Mouse (Mus musculus) lung, postnatal 0 days (tissue): ENCODE data around the gene Yipf2. TPM values are rescaled to one million over a fixed set of nuclear protein-coding genes. Genes with fewer than 3 reads are reported as not detected.

ENCODE experiments used
- ATAC-seq: fragments of 200-750 bp; cut with Nextera tagmentation; 2 replicates; pipeline ENCODE4 v1.8.0; 2017; ENCODE audit warnings: moderate library complexity
- DNase-seq: peaks from one replicate; pipeline ENCODE4 v3.0.0-alpha.2; 2016; ENCODE audit warnings: low spot score
- H3K27ac ChIP-seq: fragments of 300-500 bp; sonication (generic); 2 replicates; pipeline ENCODE4 v1.5.1; 2014; ENCODE audit warnings: antibody characterized with exemption, mild to moderate bottlenecking, low read length, mixed read lengths
- H3K27me3 ChIP-seq: fragments of 300-500 bp; sonication (generic); replicated peaks from 2 replicates; pipeline ENCODE4 v1.6.1; 2014; ENCODE audit warnings: low read length, mixed read lengths; ENCODE audit not compliant: insufficient read depth
- H3K36me3 ChIP-seq: fragments of 300-500 bp; sonication (generic); 2 replicates; pipeline ENCODE4 v1.6.1; 2014; ENCODE audit warnings: low read length, mixed read lengths; ENCODE audit not compliant: insufficient read depth
- H3K4me1 ChIP-seq: fragments of 300-500 bp; sonication (generic); 2 replicates; pipeline ENCODE4 v1.6.1; 2014; ENCODE audit warnings: antibody characterized with exemption, low read depth, low read length, mixed read lengths; ENCODE audit not compliant: insufficient read depth
- H3K4me2 ChIP-seq: fragments of 300-500 bp; sonication (generic); replicated peaks from 2 replicates; pipeline ENCODE4 v1.6.1; 2014; ENCODE audit warnings: low read depth, mild to moderate bottlenecking, low read length, moderate library complexity, mixed read lengths
- H3K4me3 ChIP-seq: fragments of 300-500 bp; sonication (generic); 2 replicates; pipeline ENCODE4 v1.5.1; 2014; ENCODE audit warnings: low read depth, low read length
- H3K9ac ChIP-seq: fragments of 300-500 bp; sonication (generic); replicated peaks from 2 replicates; pipeline ENCODE4 v1.6.1; 2014; ENCODE audit warnings: low read depth, mild to moderate bottlenecking
- H3K9me3 ChIP-seq: fragments of 300-500 bp; sonication (generic); 2 replicates; pipeline ENCODE4 v1.6.1; 2016; ENCODE audit warnings: low read length, mixed read lengths
- CTCF ChIP-seq: IDR thresholded peaks from 2 replicates; pipeline ENCODE4 v1.5.1; 2016; ENCODE audit warnings: antibody characterized with exemption, mild to moderate bottlenecking
- EP300 ChIP-seq: IDR thresholded peaks from 2 replicates; pipeline ENCODE4 v1.6.1; 2016; ENCODE audit warnings: antibody characterized with exemption, mild to moderate bottlenecking, control low read depth
- WGBS: fragments of 180-500 bp; shearing (Covaris S2); extraction: QIAGEN DNeasy Blood & Tissue Kit; methylation state at CpG from one replicate; pipeline ENCODE4 v1.1.7; 2014; 5-methylcytosine and 5-hydroxymethylcytosine counted together
- polyA plus RNA-seq: library from polyadenylated mRNA; unstranded; fragments of >200 nt; fragmentation: Nextera tagmentation; extraction: Ambion mirVana; gene quantifications from 2 replicates; pipeline ENCODE4 v1.2.1, GENCODE M21; 2015

Yipf2 gene
- polyA plus RNA-seq, 1 experiment from 2014 or later: 28.3 TPM

DNA sequence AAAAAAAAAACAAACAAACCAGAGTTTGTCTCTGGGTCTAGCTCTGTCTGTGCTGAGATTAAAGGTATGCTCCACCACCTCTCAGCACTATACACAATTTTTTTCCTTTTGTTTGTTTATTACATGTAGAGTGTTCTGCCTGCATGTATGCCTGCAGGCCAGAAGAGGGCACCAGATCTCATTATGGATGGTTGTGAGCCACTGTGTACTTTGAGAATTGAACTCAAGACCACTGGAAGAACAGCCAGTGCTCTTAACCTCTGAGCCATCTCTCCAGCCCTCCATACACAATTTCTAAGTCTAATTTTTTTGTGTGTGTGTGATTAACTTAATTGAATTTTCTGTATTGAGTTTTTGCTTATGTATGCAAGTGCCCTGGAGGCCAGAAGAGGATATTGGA, 33.9 kb upstream of the Yipf2 start:
- DNase-seq (peak; percentile 24), ATAC-seq (peak; percentile 35; the same call in 1 of the 2 replicates)
- no peaks in the 10 kb centered on the region for H3K9me3 ChIP-seq

DNA sequence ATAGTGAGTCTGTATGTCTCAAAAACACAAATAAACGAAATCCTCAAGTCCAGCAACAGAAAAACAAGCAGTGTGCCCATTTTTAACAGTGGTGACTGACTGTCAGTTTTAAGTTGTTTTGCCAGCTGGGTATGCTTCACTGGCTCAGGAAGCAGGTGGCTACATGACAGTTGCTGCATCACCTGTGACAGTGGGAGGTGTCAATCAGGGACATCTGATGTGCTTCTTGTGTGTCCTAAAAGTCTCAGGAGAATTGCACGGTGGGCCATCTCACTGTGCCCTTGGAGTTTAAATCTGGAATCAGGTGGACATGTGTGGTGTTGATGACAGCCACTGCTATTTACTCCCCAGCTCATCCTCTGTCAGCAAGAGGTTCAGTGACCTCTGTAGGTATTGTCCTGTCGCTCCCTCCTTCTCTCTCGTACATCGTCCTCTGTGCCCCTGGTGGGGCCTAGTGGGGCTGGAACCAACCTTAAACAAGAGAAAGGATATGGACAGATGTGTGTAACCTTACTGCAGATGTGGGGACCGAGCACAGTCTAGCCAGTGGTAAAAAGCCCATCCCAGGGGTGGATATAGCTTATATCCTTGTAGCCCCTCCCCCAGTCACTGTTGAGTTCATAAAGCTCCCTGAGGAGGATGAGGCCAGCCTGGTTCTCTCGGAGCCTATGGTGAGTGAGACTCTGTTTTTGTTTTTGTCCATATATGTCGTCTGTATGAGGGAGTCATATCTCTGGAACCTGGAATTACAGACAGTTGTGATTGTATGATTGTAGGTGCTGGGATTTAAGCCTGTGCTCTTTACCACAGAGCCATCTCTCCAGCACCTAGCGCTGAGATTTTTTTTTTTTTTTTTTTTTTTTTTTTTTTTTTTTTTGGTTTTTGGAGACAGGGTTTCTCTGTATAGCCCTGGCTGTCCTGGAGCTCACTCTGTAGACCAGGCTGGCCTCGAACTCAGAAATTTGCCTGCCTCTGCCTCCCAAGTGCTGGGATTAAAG, 33.0 kb upstream of the Yipf2 start:
- ATAC-seq (no peak), DNase-seq (no peak)
- no peak overlapping the region for H3K4me2 ChIP-seq
- no peak overlapping the region for H3K27ac ChIP-seq
- no peak overlapping the region for H3K4me3 ChIP-seq
- no peaks in the 10 kb centered on the region for H3K27me3 ChIP-seq
- WGBS: 81% methylated on average over 10 of the region's 10 CpGs
- no peaks in the 10 kb centered on the region for H3K9me3 ChIP-seq
- no peaks in the 10 kb centered on the region for H3K4me1 ChIP-seq
- no peak overlapping the region for H3K9ac ChIP-seq
- no peaks in the 10 kb centered on the region for H3K36me3 ChIP-seq
- TF ChIP-seq EP300: no peak
- TF ChIP-seq CTCF: no peak

More for the DNA sequence above, 33.9 kb upstream of the Yipf2 start:
- H3K4me2 ChIP-seq: no peak overlapping the region
- no peak overlapping the region for H3K4me3 ChIP-seq
- H3K27ac ChIP-seq: no peak overlapping the region
- H3K27me3 ChIP-seq: no peaks in the 10 kb centered on the region
- no peak for TF ChIP-seq EP300
- TF ChIP-seq CTCF: peak; percentile 65
- H3K4me1 ChIP-seq: no peaks in the 10 kb centered on the region
- no peak overlapping the region for H3K9ac ChIP-seq
- H3K36me3 ChIP-seq: no peaks in the 10 kb centered on the region

DNA sequence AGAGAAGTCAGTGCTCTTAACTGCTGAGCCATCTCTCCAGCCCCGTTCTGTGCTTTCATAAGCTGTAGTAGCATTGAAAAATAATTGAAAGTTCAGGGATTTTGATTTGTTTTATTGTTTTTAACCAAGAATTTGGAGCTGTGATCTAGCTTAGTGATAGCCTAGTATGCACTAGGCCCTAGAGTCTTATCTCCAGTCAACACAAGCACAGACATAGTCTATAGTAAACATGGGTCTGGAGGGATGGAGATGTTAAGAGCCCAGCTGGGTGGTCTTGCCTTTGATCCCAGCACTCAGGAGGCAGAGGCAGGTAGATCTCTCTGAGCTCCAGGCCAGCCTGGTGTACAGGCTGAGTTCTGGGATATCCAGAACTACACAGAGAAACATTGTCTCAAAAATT, 30.0 kb upstream of the Yipf2 start:
- Histone ChIP-seq H3K9ac (no peak overlapping the region), H3K27me3 (no peaks in the 10 kb centered on the region), H3K4me1 (no peaks in the 10 kb centered on the region), H3K36me3 (no peaks in the 10 kb centered on the region), H3K9me3 (no peaks in the 10 kb centered on the region), H3K4me3 (no peak overlapping the region), H3K4me2 (no peak overlapping the region), H3K27ac (no peak overlapping the region)
- DNase-seq: no peak
- TF ChIP-seq EP300 (no peak), CTCF (no peak)
- WGBS: 93% methylated on average over 1 of the region's 1 CpGs
- ATAC-seq: no peak

DNA sequence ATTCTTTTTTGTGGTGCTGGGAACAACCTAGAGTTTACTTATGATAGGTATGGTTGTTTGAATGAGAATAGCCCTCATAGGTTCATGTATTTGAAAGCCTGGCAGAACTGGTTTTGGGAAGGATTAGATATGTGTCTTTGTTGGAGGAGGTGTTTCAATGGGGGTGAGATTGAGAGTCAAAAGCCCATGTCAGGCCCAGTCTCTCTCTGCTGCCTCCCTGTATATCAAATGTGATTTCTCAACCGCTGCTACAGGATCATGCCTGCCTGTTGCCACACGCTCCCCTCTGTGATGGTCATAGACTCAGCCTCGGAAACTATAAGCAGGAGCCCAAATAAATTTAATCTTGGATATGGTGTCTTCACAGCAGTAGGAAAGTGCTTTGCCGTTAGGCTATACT, 27.6 kb upstream of the Yipf2 start:
- DNase-seq (no peak), ATAC-seq (no peak)
- H3K27ac ChIP-seq: no peak overlapping the region
- no peaks in the 10 kb centered on the region for H3K9me3 ChIP-seq
- no peak overlapping the region for H3K4me2 ChIP-seq
- no peak for TF ChIP-seq EP300
- no peak for TF ChIP-seq CTCF
- 72% methylated on average over 4 of the region's 4 CpGs for WGBS
- no peaks in the 10 kb centered on the region for H3K4me1 ChIP-seq
- H3K27me3 ChIP-seq: no peaks in the 10 kb centered on the region
- no peak overlapping the region for H3K4me3 ChIP-seq
- no peak overlapping the region for H3K9ac ChIP-seq
- H3K36me3 ChIP-seq: no peaks in the 10 kb centered on the region

DNA sequence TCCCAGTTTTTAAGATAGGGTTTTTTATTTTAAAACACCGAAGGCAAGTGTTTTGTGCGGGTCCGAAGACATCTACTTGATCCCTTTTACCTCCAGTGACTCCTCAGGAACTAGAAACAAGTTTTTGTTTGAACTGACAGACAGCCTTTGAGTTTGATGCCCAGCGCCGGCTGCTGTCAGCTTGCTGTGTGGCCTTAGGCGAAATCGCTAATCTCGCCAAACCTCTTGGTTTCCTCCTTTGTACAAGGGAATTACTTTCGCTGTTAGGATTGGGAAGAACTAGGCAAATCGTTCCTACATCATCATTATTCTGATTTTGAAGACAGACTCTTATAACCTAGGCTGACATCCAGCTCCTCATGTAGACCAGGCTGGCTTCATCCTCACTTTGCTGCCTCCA, 24.4 kb upstream of the Yipf2 start:
- Histone ChIP-seq H3K4me3 (peak overlapping the region; percentile 83), H3K4me2 (peak overlapping the region; percentile 54), H3K9ac (peak overlapping the region; percentile 82), H3K27me3 (no peaks in the 10 kb centered on the region), H3K9me3 (no peaks in the 10 kb centered on the region), H3K36me3 (no peaks in the 10 kb centered on the region), H3K4me1 (no peaks in the 10 kb centered on the region), H3K27ac (peak overlapping the region; percentile 96)
- TF ChIP-seq EP300 (no peak), CTCF (no peak)
- DNase-seq: no peak
- 6% methylated on average over 10 of the region's 10 CpGs for WGBS
- ATAC-seq: no peak

DNA sequence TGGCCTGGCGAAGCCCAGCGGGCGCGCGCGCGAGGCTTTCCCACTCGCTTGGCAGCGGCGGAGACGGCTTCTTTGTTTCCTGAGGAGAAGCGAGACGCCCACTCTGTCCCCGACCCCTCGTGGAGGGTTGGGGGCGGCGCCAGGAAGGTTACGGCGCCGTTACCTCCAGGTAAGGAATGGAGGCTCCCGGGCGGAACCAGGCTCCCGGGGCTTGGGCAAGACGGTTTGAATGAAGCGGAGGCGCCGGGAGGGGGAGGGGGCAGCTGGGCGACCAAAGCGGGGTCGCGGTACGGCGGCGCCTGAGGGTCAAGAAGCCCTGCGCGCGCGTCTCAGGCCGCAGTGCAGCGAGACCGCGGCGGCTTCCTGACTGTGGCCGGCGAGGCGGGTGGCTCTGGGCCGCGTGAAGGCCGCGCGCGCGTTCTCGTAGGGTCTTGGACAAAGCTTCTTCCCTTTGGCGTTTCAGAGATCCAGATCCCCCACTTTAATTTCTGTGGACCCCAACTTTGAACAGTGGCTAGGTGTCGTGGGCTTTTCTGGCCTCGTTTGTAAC, 23.7 kb upstream of the Yipf2 start:
- peak overlapping the region; percentile 96 for H3K27ac ChIP-seq
- no peaks in the 10 kb centered on the region for H3K36me3 ChIP-seq
- H3K27me3 ChIP-seq: no peaks in the 10 kb centered on the region
- peak overlapping the region; percentile 82 for H3K9ac ChIP-seq
- WGBS: 1% methylated on average over 47 of the region's 57 CpGs
- DNase-seq: peak; percentile 88
- peak overlapping the region; percentile 54 for H3K4me2 ChIP-seq
- peak; percentile 84 for ATAC-seq
- TF ChIP-seq CTCF: no peak
- no peak for TF ChIP-seq EP300
- H3K9me3 ChIP-seq: no peaks in the 10 kb centered on the region
- peak overlapping the region; percentile 83 for H3K4me3 ChIP-seq
- H3K4me1 ChIP-seq: no peaks in the 10 kb centered on the region
